Mouse (Mus musculus) gastrocnemius, adult 2 months (tissue): Measurements from ENCODE around the gene Usf1. TPM values are rescaled to one million over a fixed set of nuclear protein-coding genes. Genes with fewer than 3 reads are reported as not detected.

Source experiments
- DNase-seq: peaks from one replicate; pipeline ENCODE4 v3.0.0; 2022
- H3K27ac ChIP-seq: fragments of 200-600 bp; 2 replicates; pipeline ENCODE4 v1.8.1; 2022; ENCODE audit warnings: mild to moderate bottlenecking
- H3K4me3 ChIP-seq: fragments of 200-600 bp; 2 replicates; pipeline ENCODE4 v1.8.1; 2022; ENCODE audit warnings: mild to moderate bottlenecking, moderate library complexity
- CTCF ChIP-seq: fragments of 200-600 bp; IDR thresholded peaks from 2 replicates; pipeline ENCODE4 v1.8.1; 2022; ENCODE audit warnings: antibody characterized with exemption, mild to moderate bottlenecking, moderate library complexity
- intact Hi-C: fragments of 180-260 bp; cut with DNase I; formaldehyde crosslinking; loops from one replicate; pipeline ENCODE4 v1.15.1; 2025
- total RNA-seq, 2 experiments: library from RNA; stranded (reverse); gene quantifications; 2 replicates each; pipeline ENCODE4 v1.2.3; 2021

Usf1 gene
- total RNA-seq, 2 experiments from 2014 or later: 29.9 to 36.8 TPM

- Histone ChIP-seq H3K4me3 (no peak overlapping the region), H3K27ac (no peak overlapping the region)
- no peak for DNase-seq
- intact Hi-C loops: no loop called here
- TF ChIP-seq CTCF: no peak
Observed at GRCm38 (mm10) chr1:171466565-171466964, 55.5 kb downstream of the Usf1 start.

Other genes starting within 250 kb of the Usf1 start
- gene Pcp4l1, start 215.0 kb upstream of the Usf1 start, total RNA-seq: 10 to 100 TPM; 58.3 to 75.0 TPM
- gene Nr1i3, start 197.3 kb upstream of the Usf1 start, total RNA-seq: not detected
- gene Tomm40l, start 188.8 kb upstream of the Usf1 start, total RNA-seq: 10 to 100 TPM; 43.2 to 56.3 TPM
- gene Apoa2, start 186.3 kb upstream of the Usf1 start, total RNA-seq: under 1 TPM in 1 of 2 experiments, not detected in 1; 0.59 TPM
- gene Fcer1g, start 176.9 kb upstream of the Usf1 start, total RNA-seq: 1 to 10 TPM; 2.5 to 6.1 TPM
- under 1 TPM; 0.15 to 0.73 TPM for gene Adamts4, start 160.9 kb upstream of the Usf1 start, total RNA-seq
- gene Ndufs2, start 159.9 kb upstream of the Usf1 start, total RNA-seq: 1,000 to 10,000 TPM; 1,014 to 1,063 TPM
- 10 to 100 TPM; 12.1 to 12.5 TPM for gene B4galt3, start 141.0 kb upstream of the Usf1 start, total RNA-seq
- gene Ppox, start 130.1 kb upstream of the Usf1 start, total RNA-seq: 1 to 10 TPM; 7.9 to 8.6 TPM
- gene Usp21, start 123.3 kb upstream of the Usf1 start, total RNA-seq: 10 to 100 TPM; 15.8 to 18.7 TPM
- 10 to 100 TPM; 84.3 to 93.2 TPM for gene Ufc1, start 116.3 kb upstream of the Usf1 start, total RNA-seq
- 10 to 100 TPM; 32.4 to 35.5 TPM for gene Dedd, start 82.2 kb upstream of the Usf1 start, total RNA-seq
- 10 to 100 TPM; 29.4 to 30.4 TPM for gene Nit1, start 65.7 kb upstream of the Usf1 start, total RNA-seq
- gene Pfdn2, start 65.6 kb upstream of the Usf1 start, total RNA-seq: 100 to 1,000 TPM in 1 of 2 experiments, 10 to 100 TPM in 1; 93.2 to 101 TPM
- not detected for gene Klhdc9, start 50.5 kb upstream of the Usf1 start, total RNA-seq
- under 1 TPM in 1 of 2 experiments, not detected in 1; 0.06 TPM for gene Nectin4, start 41.2 kb upstream of the Usf1 start, total RNA-seq
- under 1 TPM; 0.38 to 0.73 TPM for gene Arhgap30, start 22.4 kb upstream of the Usf1 start, total RNA-seq
- under 1 TPM; 0.84 to 0.92 TPM for gene Tstd1, start 7.6 kb downstream of the Usf1 start, total RNA-seq
- gene F11r, start 26.2 kb downstream of the Usf1 start, total RNA-seq: 1 to 10 TPM; 4.2 to 6.0 TPM
- 1 to 10 TPM; 1.3 to 1.7 TPM for gene Alyref2, start 92.2 kb downstream of the Usf1 start, total RNA-seq
- not detected for gene Itln1, start 124.0 kb downstream of the Usf1 start, total RNA-seq
- gene Cd244a, start 147.9 kb downstream of the Usf1 start, total RNA-seq: under 1 TPM; 0.10 to 0.11 TPM
- gene Ly9, start 196.1 kb downstream of the Usf1 start, total RNA-seq: not detected
- gene Slamf7, start 241.7 kb downstream of the Usf1 start, total RNA-seq: under 1 TPM in 1 of 2 experiments, not detected in 1; 0.18 TPM